Mouse (Mus musculus) heart, embryonic 14.5 days (tissue): ENCODE measurements around the gene Ndufs7. TPM values are rescaled to one million over a fixed set of nuclear protein-coding genes. Genes with fewer than 3 reads are reported as not detected.
A peak's percentile ranks its signal among the peaks of the same experiment; 100 is the strongest.

Experiments
- ATAC-seq: fragments of 200-750 bp; cut with Nextera tagmentation; 2 replicates; pipeline ENCODE4 v1.8.0; 2017; ENCODE audit warnings: low read depth, moderate TSS enrichment; ENCODE audit not compliant: insufficient number of reproducible peaks, insufficient read depth, low FRiP score
- H3K27ac ChIP-seq, 2 experiments: fragments of 200-500 bp in 1 of 2; fragments of 300-500 bp in 1 of 2; sonication (generic) in 1 of 2; replicated peaks in 1 of 2; 2 replicates each; pipeline ENCODE4 v1.5.1; 2012 to 2014; ENCODE audit warnings: low read depth in 2 of 2, low read length in 2 of 2, control low read depth in 1 of 2, mild to moderate bottlenecking in 1 of 2, mixed read lengths in 1 of 2; ENCODE audit not compliant: control insufficient read depth in 1 of 2, insufficient read depth in 1 of 2
- H3K27me3 ChIP-seq: fragments of 300-500 bp; sonication (generic); 2 replicates; pipeline ENCODE4 v1.6.1; 2014; ENCODE audit warnings: mild to moderate bottlenecking, low read length, control low read depth; ENCODE audit not compliant: control insufficient read depth, insufficient read depth
- H3K36me3 ChIP-seq: fragments of 300-500 bp; sonication (generic); 2 replicates; pipeline ENCODE4 v1.6.1; 2014; ENCODE audit warnings: mild to moderate bottlenecking, control low read depth, low read length, mixed read lengths; ENCODE audit not compliant: control insufficient read depth, insufficient read depth
- H3K4me1 ChIP-seq, 2 experiments: fragments of 200-500 bp in 1 of 2; fragments of 300-500 bp in 1 of 2; sonication (generic) in 1 of 2; 2 replicates each; pipeline ENCODE4 v1.6.1; 2012 to 2014; ENCODE audit warnings: low read length in 2 of 2, control low read depth in 1 of 2, mixed read lengths in 1 of 2; ENCODE audit not compliant: control insufficient read depth in 2 of 2, insufficient read depth in 2 of 2
- H3K4me2 ChIP-seq: fragments of 300-500 bp; sonication (generic); 2 replicates; pipeline ENCODE4 v1.6.1; 2014; ENCODE audit warnings: mild to moderate bottlenecking, low read length
- H3K4me3 ChIP-seq, 2 experiments: fragments of 200-500 bp in 1 of 2; fragments of 300-500 bp in 1 of 2; sonication (generic) in 1 of 2; 2 replicates each; pipeline ENCODE4 v1.5.1; 2012 to 2014; ENCODE audit warnings: low read length in 2 of 2, mild to moderate bottlenecking in 2 of 2, control low read depth in 1 of 2, low read depth in 1 of 2, moderate library complexity in 1 of 2; ENCODE audit not compliant: control insufficient read depth in 1 of 2, insufficient read depth in 1 of 2
- H3K9ac ChIP-seq: fragments of 300-500 bp; sonication (generic); 2 replicates; pipeline ENCODE4 v1.6.1; 2014; ENCODE audit warnings: mild to moderate bottlenecking, low read length
- H3K9me3 ChIP-seq: fragments of 300-500 bp; sonication (generic); 2 replicates; pipeline ENCODE4 v1.6.1; 2016; ENCODE audit warnings: low read length, control low read depth; ENCODE audit not compliant: control insufficient read depth
- WGBS: fragments of 180-500 bp; shearing (Covaris S2); extraction: QIAGEN DNeasy Blood & Tissue Kit; methylation state at CpG from one replicate; pipeline ENCODE4 v1.1.7; 2014; 5-methylcytosine and 5-hydroxymethylcytosine counted together
- polyA plus RNA-seq: library from polyadenylated mRNA; unstranded; fragments of >200 nt; fragmentation: Nextera tagmentation; extraction: Ambion mirVana; gene quantifications from 2 replicates; pipeline ENCODE4 v1.2.1, GENCODE M21; 2014

Ndufs7 gene
- polyA plus RNA-seq, 1 experiment from 2014 or later, result 734 TPM

GRCm38 (mm10) chr10:80259463-80259805 is 10.5 kb downstream of the Ndufs7 start:
- peak overlapping the region; percentile 53 to 60 for H3K4me3 ChIP-seq
- H3K9ac ChIP-seq, result peak overlapping the region; percentile 82
- peaks cover 49% of the 10 kb centered on the region for H3K36me3 ChIP-seq
- peak overlapping the region; percentile 95 for H3K4me2 ChIP-seq
- H3K27ac ChIP-seq, result peak overlapping the region; percentile 68 to 88
- ATAC-seq, result no peak
- WGBS, result 66% methylated on average over 6 of the region's 6 CpGs
- H3K9me3 ChIP-seq, result no peaks in the 10 kb centered on the region
- H3K4me1 ChIP-seq, result peaks cover 19 to 32% of the 10 kb centered on the region in 2 experiments
- H3K27me3 ChIP-seq, result no peaks in the 10 kb centered on the region

DNA sequence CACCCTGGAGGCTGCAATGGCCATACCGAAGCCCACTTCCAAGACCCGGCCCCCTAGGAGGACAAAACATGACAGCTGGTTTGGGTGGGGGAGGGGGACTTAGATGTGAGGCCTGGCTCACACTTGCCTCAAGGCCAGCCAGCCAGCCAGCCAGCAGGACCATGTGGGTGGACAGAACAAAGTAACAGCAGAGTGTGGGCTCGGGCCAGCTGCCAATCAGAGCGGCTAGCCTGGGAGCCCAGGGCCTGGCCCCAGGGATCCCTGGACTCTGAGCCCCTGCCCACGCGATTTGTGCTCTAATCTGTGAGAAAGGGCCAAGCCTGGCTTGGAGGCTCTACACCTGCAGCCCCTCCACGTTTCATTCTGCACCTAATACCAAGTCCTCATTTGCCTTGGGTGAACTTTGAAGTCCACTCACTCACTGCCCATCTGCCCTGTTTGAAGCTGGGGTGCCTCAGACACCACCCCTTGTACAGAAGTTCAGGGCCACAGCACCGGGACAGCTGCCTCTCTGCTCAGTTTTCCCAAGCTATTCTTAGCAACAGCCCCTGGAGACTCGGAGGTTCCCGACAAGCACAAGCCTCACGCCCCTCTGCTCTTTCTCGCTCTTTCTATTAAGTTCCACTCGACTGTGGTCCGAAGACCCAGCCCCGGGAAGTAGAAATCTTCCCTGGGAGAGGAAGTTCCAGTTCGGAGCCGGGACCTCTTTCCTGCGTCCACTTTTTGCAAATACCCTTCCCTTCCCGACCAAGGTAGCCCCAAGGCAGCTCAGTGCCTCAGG is 11.1 kb downstream of the Ndufs7 start:
- Histone ChIP-seq H3K27me3 (no peaks in the 10 kb centered on the region), H3K36me3 (peaks cover 43% of the 10 kb centered on the region), H3K9me3 (no peaks in the 10 kb centered on the region), H3K27ac (peak overlapping the region; percentile 68 to 88), H3K4me1 (peaks cover 19 to 32% of the 10 kb centered on the region in 2 experiments), H3K4me3 (peak overlapping the region; percentile 53 to 60), H3K4me2 (peak overlapping the region; percentile 95), H3K9ac (peak overlapping the region; percentile 82)
- no peak for ATAC-seq
- 2% methylated on average over 19 of the region's 19 CpGs for WGBS

DNA sequence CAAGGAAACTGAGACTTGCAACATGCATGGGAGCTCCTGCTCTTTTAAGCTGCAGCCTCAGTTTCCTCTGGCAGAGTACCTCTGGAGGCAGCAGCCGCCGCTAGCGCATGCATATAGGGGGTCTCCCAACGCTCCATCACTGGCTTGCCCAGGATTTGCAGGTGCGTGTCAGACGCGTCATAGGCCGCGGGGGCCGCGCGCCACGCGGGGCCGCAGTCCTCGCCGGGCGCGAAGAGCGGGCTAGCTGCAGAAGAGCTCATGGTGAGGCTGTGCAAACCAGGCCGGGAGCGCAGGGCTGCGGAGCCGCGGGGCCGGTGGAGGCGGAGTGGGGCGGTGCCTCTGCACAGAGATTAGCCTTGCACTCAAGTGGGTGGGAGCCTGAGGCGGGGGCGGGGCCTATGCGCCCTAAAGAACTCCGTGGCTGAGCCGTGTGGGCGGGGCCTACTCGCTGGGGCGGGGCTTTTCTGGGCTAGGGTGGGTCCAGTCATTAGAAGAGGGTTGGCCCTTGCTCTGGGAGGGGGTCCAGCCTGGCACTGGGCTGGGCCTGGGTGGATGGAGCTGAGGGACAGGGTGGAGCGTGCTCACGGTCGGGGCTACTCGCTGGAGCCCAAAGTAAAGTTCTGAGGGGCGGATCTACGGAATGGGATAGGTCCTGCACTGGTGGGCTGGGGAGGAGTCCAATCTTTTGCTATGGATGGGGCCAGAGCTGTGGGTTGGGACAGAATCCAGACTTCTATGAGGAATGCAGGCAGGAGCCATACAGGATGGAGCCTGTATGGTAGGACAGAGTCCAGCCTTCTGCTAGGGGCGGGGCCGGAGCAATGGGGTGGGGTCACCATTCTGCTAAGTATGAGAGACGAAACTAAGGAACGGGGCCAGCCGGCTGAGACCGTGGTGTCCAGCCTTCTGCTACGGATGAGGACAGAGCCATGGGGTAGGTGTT is 12.0 kb downstream of the Ndufs7 start, which contains the start of the genes Gamt and Dazap1:
Gene Gamt, minus strand, starts transcription at position 371 of the 943 bp plus-strand sequence.
Gene Dazap1, plus strand, starts transcription at position 845 of the 943 bp plus-strand sequence.
- peak within 1 kb of the TSS; percentile 95 for H3K4me2 ChIP-seq
- under 1% methylated on average over 49 of the region's 49 CpGs for WGBS
- H3K27me3 ChIP-seq, result no peaks in the 10 kb centered on the region
- peaks cover 21 to 34% of the 10 kb centered on the region in 2 experiments for H3K4me1 ChIP-seq
- H3K9me3 ChIP-seq, result no peaks in the 10 kb centered on the region
- peaks cover 34% of the 10 kb centered on the region for H3K36me3 ChIP-seq
- ATAC-seq, result peak; percentile 90
- H3K9ac ChIP-seq, result peak within 1 kb of the TSS; percentile 82
- H3K4me3 ChIP-seq, result peak within 1 kb of the TSS; percentile 53 to 60
- H3K27ac ChIP-seq, result peak within 1 kb of the TSS; percentile 88 to 98

DNA sequence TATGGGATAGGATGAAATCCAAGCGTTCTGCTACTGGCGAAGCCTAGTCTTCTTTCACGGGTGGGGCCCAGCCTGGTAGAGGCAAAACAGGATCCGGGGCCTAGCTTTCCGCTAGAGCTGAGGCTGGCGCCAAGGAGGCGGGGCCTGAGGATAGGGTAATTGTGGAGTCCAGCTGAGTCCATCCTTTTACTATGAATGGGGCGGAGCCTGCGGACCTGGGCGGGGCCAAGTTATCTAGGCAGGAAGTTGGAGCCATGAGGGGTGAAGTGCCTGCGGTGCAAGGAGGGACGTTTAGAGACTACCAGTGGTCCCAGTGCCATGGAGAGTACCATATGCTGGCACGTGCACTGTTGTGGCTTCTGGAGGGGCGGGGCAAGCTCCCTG is 12.7 kb downstream of the Ndufs7 start:
- peak; percentile 62 for ATAC-seq
- 0% methylated on average over 14 of the region's 14 CpGs for WGBS
- H3K9me3 ChIP-seq, result no peaks in the 10 kb centered on the region
- peak overlapping the region; percentile 52 for H3K9ac ChIP-seq
- peak overlapping the region; percentile 95 for H3K4me2 ChIP-seq
- no peaks in the 10 kb centered on the region for H3K27me3 ChIP-seq
- H3K36me3 ChIP-seq, result peaks cover 29% of the 10 kb centered on the region
- peaks cover 25 to 39% of the 10 kb centered on the region in 2 experiments for H3K4me1 ChIP-seq
- H3K4me3 ChIP-seq, result peak overlapping the region; percentile 53 to 60
- peak overlapping the region; percentile 88 to 98 for H3K27ac ChIP-seq

GRCm38 (mm10) chr10:80262169-80262568 is 13.2 kb downstream of the Ndufs7 start:
- ATAC-seq, result no peak
- peak overlapping the region in 1 of 2 experiments; percentile 53; a peak in 2 of 4 replicates for H3K4me3 ChIP-seq
- H3K4me1 ChIP-seq, result peaks cover 29 to 45% of the 10 kb centered on the region in 2 experiments
- H3K27ac ChIP-seq, result peak overlapping the region in 1 of 2 experiments; percentile 88; a peak in 2 of 4 replicates
- peak overlapping the region; percentile 95 for H3K4me2 ChIP-seq
- H3K27me3 ChIP-seq, result no peaks in the 10 kb centered on the region
- H3K9ac ChIP-seq, result peak overlapping the region; percentile 52
- H3K9me3 ChIP-seq, result no peaks in the 10 kb centered on the region
- H3K36me3 ChIP-seq, result peaks cover 24% of the 10 kb centered on the region
- 68% methylated on average over 12 of the region's 12 CpGs for WGBS

DNA sequence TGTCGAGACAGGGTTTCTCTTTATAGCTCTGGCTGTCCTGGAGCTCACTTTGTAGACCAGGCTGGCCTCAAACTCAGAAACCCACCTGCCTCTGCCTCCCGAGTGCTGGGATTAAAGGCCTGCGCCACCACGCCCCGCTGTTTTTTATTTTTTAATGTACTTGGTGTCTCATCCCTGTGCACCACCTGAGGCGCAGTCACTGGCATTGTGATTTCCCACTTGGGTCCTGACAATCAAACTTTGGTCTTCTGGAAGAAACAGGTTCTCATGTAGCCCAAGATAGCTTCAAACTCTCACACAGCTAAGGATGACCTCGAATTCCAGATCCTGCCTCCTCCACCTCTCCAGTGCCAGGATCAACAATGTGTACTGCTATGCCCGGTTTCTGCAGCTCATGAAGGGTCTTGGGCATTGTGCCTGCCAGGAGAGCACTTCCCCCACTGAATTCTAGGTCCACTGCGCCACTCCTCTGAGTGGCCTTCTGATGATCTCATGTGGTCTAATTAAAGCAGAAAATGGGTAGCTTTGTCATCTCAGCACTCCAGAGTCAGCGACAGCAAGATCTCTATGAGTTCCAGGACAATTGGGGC is 13.9 kb downstream of the Ndufs7 start:
- Histone ChIP-seq H3K4me3 (no peak overlapping the region), H3K9me3 (no peaks in the 10 kb centered on the region), H3K27ac (0 out of 4 replicates have a peak overlapping the region, but pooled peaks of 1 of the 2 experiments have one; percentile 88), H3K27me3 (no peaks in the 10 kb centered on the region), H3K9ac (no peak overlapping the region), H3K4me2 (no peak overlapping the region), H3K4me1 (peaks cover 36 to 52% of the 10 kb centered on the region in 2 experiments), H3K36me3 (peaks cover 23% of the 10 kb centered on the region)
- WGBS, result 89% methylated on average over 10 of the region's 10 CpGs
- ATAC-seq, result no peak
